Mouse (Mus musculus): ENCODE results near the gene Nkapd1. TPM values are rescaled to one million over a fixed set of nuclear protein-coding genes. Genes with fewer than 3 reads are reported as not detected.
A peak's percentile ranks its signal among the peaks of the same experiment; 100 is the strongest.

Gene Nkapd1
- polyA plus RNA-seq, 1 experiment from 2014 or later, result 5.8 TPM

DNA sequence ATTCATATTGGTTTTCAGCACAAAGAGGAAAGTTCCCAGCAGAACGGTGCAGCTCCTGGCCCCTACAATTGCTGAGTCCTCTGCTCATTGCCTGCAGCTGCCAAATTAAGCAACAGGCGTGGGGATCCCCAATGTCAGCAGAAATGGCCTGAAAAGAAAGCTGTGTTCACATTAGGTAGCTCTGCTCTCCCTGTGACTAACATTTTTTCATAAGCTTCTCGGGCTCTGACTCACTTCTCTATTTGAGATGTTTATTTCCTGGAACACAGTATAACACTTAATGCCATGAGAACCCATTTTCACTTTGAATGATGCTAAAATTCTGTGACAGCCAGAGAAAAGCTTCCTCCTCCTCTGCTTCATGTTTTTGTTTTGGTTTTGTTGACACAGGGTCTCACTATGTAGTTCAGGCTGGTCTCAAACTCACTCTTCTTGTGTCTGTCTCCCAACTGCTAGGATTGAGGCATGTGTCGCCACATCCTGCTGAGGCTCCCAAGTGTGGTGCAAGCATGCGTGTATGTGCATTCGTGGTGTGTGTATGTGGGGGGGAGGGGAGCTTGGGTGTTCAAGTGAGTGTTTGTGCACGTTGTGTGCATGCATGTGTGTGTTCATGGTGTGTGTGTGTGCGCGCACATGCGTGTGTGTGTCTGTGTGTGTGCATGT is 26.3 kb downstream of the Nkapd1 start:
- H3K36me3 ChIP-seq (ENCODE audit: control insufficient read depth, insufficient read depth), result peaks cover 3% of the 10 kb centered on the region; the same call in 1 of the 2 replicates
- no peak overlapping the region for H3K4me3 ChIP-seq (ENCODE audit: low read depth, low read length)
- H3K27me3 ChIP-seq (ENCODE audit: control insufficient read depth, insufficient read depth, low read depth, low read length), result no peaks in the 10 kb centered on the region
- peak; percentile 5; the same call in 1 of the 2 replicates for ATAC-seq (ENCODE audit: low read depth)
- no peaks in the 10 kb centered on the region for H3K9me3 ChIP-seq (replicated peaks; ENCODE audit: control insufficient read depth, low read length)
- H3K4me1 ChIP-seq (ENCODE audit: control insufficient read depth, low read depth, low read length), result peaks cover 2% of the 10 kb centered on the region
- no peak overlapping the region for H3K4me2 ChIP-seq (ENCODE audit: low read depth, low read length)
- WGBS (ENCODE audit: insufficient replicate concordance), result 48% methylated on average over 10 of the region's 10 CpGs
- no peak overlapping the region for H3K9ac ChIP-seq (ENCODE audit: low read depth, low read length)
- peak overlapping the region; percentile 8; the same call in 1 of the 2 replicates for H3K27ac ChIP-seq (ENCODE audit: low read length)

- no peak overlapping the region for H3K4me2 ChIP-seq (ENCODE audit: low read depth, low read length)
- H3K4me3 ChIP-seq (ENCODE audit: low read depth, low read length), result no peak overlapping the region
- ATAC-seq (ENCODE audit: low read depth), result no peak
- no peaks in the 10 kb centered on the region for H3K9me3 ChIP-seq (replicated peaks; ENCODE audit: control insufficient read depth, low read length)
- H3K9ac ChIP-seq (ENCODE audit: low read depth, low read length), result no peak overlapping the region
- no peaks in the 10 kb centered on the region for H3K27me3 ChIP-seq (ENCODE audit: control insufficient read depth, insufficient read depth, low read depth, low read length)
- H3K36me3 ChIP-seq (ENCODE audit: control insufficient read depth, insufficient read depth), result no peaks in the 10 kb centered on the region
- H3K4me1 ChIP-seq (ENCODE audit: control insufficient read depth, low read depth, low read length), result no peaks in the 10 kb centered on the region; the same call in 1 of the 2 replicates
- WGBS (ENCODE audit: insufficient replicate concordance), result 47% methylated on average over 4 of the region's 4 CpGs
- no peak overlapping the region for H3K27ac ChIP-seq (ENCODE audit: low read length)
Observed at GRCm38 (mm10) chr9:50586955-50587354, 30.3 kb downstream of the Nkapd1 start.

- WGBS (ENCODE audit: insufficient replicate concordance), result 57% methylated on average over 6 of the region's 6 CpGs
- no peaks in the 10 kb centered on the region for H3K27me3 ChIP-seq (ENCODE audit: control insufficient read depth, insufficient read depth, low read depth, low read length)
- no peaks in the 10 kb centered on the region for H3K36me3 ChIP-seq (ENCODE audit: control insufficient read depth, insufficient read depth)
- no peaks in the 10 kb centered on the region; the same call in 1 of the 2 replicates for H3K4me1 ChIP-seq (ENCODE audit: control insufficient read depth, low read depth, low read length)
- no peak overlapping the region for H3K27ac ChIP-seq (ENCODE audit: low read length)
- no peak overlapping the region for H3K9ac ChIP-seq (ENCODE audit: low read depth, low read length)
- no peak overlapping the region for H3K4me3 ChIP-seq (ENCODE audit: low read depth, low read length)
- H3K4me2 ChIP-seq (ENCODE audit: low read depth, low read length), result no peak overlapping the region
- H3K9me3 ChIP-seq (replicated peaks; ENCODE audit: control insufficient read depth, low read length), result no peaks in the 10 kb centered on the region
- no peak for ATAC-seq (ENCODE audit: low read depth)
Observed at GRCm38 (mm10) chr9:50585145-50585818, 32.0 kb downstream of the Nkapd1 start.

- H3K4me1 ChIP-seq (ENCODE audit: control insufficient read depth, low read depth, low read length), result no peaks in the 10 kb centered on the region
- ATAC-seq (ENCODE audit: low read depth), result no peak
- no peak overlapping the region for H3K4me2 ChIP-seq (ENCODE audit: low read depth, low read length)
- WGBS (ENCODE audit: insufficient replicate concordance), result 46% methylated on average over 4 of the region's 4 CpGs
- no peak overlapping the region for H3K4me3 ChIP-seq (ENCODE audit: low read depth, low read length)
- H3K9ac ChIP-seq (ENCODE audit: low read depth, low read length), result no peak overlapping the region
- no peaks in the 10 kb centered on the region for H3K36me3 ChIP-seq (ENCODE audit: control insufficient read depth, insufficient read depth)
- no peaks in the 10 kb centered on the region for H3K9me3 ChIP-seq (replicated peaks; ENCODE audit: control insufficient read depth, low read length)
- no peak overlapping the region for H3K27ac ChIP-seq (ENCODE audit: low read length)
- no peaks in the 10 kb centered on the region for H3K27me3 ChIP-seq (ENCODE audit: control insufficient read depth, insufficient read depth, low read depth, low read length)
Observed at GRCm38 (mm10) chr9:50580370-50580769, 36.9 kb downstream of the Nkapd1 start.

DNA sequence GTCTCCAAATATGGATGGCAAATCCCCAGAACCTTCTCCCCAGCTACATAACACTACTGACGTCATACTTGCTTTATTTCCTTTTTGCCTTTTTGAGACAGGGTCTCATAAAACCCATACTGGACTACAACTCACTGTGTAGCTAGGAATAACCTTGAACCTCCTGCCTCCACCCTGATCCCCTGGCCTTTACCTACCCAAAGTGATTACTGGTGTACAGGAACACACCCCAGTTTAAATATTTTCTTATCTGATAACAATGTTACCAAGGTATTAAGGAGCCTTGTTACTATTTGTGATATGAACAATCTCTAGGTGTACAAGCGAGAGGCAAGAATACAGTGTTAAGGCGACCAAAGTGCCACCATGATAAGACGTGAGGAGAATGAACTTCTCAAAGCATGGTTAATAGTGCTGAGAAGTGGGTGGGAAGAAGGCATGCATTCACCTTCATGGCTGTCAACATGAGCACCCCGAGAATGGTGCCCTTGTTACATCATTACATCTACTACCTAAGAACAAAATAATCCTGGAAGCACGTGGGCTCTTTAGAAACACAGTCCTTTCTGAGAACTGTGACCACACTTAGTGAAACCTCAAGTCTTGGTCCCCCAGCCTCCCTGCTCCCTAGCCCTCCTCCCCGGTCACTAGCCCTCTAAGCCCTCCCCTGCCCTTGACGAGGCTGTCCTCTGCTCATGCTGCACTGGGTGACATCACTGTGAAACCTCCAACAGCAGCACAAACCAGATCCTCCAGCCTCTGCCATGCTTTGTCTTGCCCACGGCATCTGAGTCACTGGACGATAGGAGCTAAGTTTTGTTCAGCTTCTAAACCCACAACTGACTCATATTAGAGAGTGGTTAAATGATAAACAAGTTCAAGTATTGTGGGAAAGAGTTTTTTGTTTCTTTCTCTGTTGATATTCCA is 47.4 kb downstream of the Nkapd1 start:
- Histone ChIP-seq H3K4me2 (ENCODE audit: low read depth, low read length) (no peak overlapping the region), H3K9ac (ENCODE audit: low read depth, low read length) (no peak overlapping the region), H3K4me1 (ENCODE audit: control insufficient read depth, low read depth, low read length) (no peaks in the 10 kb centered on the region), H3K4me3 (ENCODE audit: low read depth, low read length) (no peak overlapping the region), H3K9me3 (replicated peaks; ENCODE audit: control insufficient read depth, low read length) (no peaks in the 10 kb centered on the region), H3K27ac (ENCODE audit: low read length) (no peak overlapping the region), H3K36me3 (ENCODE audit: control insufficient read depth, insufficient read depth) (no peaks in the 10 kb centered on the region), H3K27me3 (ENCODE audit: control insufficient read depth, insufficient read depth, low read depth, low read length) (no peaks in the 10 kb centered on the region)
- WGBS (ENCODE audit: insufficient replicate concordance), result 62% methylated on average over 10 of the region's 10 CpGs
- ATAC-seq (ENCODE audit: low read depth), result no peak

- no peak overlapping the region; the same call in 1 of the 2 replicates for H3K27ac ChIP-seq (ENCODE audit: low read length)
- H3K27me3 ChIP-seq (ENCODE audit: control insufficient read depth, insufficient read depth, low read depth, low read length), result no peaks in the 10 kb centered on the region
- no peak overlapping the region for H3K4me3 ChIP-seq (ENCODE audit: low read depth, low read length)
Observed at GRCm38 (mm10) chr9:50567881-50568280, 49.4 kb downstream of the Nkapd1 start.

DNA sequence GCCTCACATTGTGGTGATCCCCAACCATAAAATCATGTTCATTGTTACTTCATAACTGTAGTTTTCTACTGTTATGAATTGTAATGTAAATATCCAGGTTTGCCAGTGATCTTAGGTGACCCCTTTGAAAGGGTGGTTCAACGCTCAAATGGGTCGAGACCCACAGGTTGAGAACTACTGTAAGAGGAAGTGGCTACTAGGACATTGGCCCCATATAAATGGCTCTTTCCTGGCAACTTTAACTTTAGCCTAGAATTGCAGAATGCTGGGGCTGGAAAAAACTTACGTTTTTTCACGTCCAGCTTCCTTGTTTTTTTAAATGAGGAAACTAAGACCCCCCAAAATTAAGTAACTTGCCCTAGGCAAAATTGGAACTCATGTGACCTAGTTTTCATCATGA is 49.9 kb downstream of the Nkapd1 start:
- Histone ChIP-seq H3K9me3 (replicated peaks; ENCODE audit: control insufficient read depth, low read length) (no peaks in the 10 kb centered on the region), H3K4me1 (ENCODE audit: control insufficient read depth, low read depth, low read length) (no peaks in the 10 kb centered on the region), H3K27ac (ENCODE audit: low read length) (no peak overlapping the region), H3K4me2 (ENCODE audit: low read depth, low read length) (no peak overlapping the region), H3K36me3 (ENCODE audit: control insufficient read depth, insufficient read depth) (no peaks in the 10 kb centered on the region), H3K4me3 (ENCODE audit: low read depth, low read length) (no peak overlapping the region), H3K27me3 (ENCODE audit: control insufficient read depth, insufficient read depth, low read depth, low read length) (no peaks in the 10 kb centered on the region), H3K9ac (ENCODE audit: low read depth, low read length) (no peak overlapping the region)
- WGBS (ENCODE audit: insufficient replicate concordance), result 47% methylated on average over 4 of the region's 4 CpGs
- ATAC-seq (ENCODE audit: low read depth), result no peak

More at GRCm38 (mm10) chr9:50567881-50568280, 49.4 kb downstream of the Nkapd1 start:
- no peak for ATAC-seq (ENCODE audit: low read depth)
- no peaks in the 10 kb centered on the region for H3K36me3 ChIP-seq (ENCODE audit: control insufficient read depth, insufficient read depth)
- no peak overlapping the region for H3K9ac ChIP-seq (ENCODE audit: low read depth, low read length)
- no peaks in the 10 kb centered on the region for H3K4me1 ChIP-seq (ENCODE audit: control insufficient read depth, low read depth, low read length)
- H3K4me2 ChIP-seq (ENCODE audit: low read depth, low read length), result no peak overlapping the region
- no peaks in the 10 kb centered on the region for H3K9me3 ChIP-seq (replicated peaks; ENCODE audit: control insufficient read depth, low read length)
- 64% methylated on average over 2 of the region's 2 CpGs for WGBS (ENCODE audit: insufficient replicate concordance)

- WGBS (ENCODE audit: insufficient replicate concordance), result 33% methylated on average over 4 of the region's 4 CpGs
- no peak overlapping the region for H3K9ac ChIP-seq (ENCODE audit: low read depth, low read length)
- H3K9me3 ChIP-seq (replicated peaks; ENCODE audit: control insufficient read depth, low read length), result no peaks in the 10 kb centered on the region
- ATAC-seq (ENCODE audit: low read depth), result no peak
- H3K36me3 ChIP-seq (ENCODE audit: control insufficient read depth, insufficient read depth), result no peaks in the 10 kb centered on the region
- no peak overlapping the region for H3K27ac ChIP-seq (ENCODE audit: low read length)
- H3K27me3 ChIP-seq (ENCODE audit: control insufficient read depth, insufficient read depth, low read depth, low read length), result no peaks in the 10 kb centered on the region
- H3K4me3 ChIP-seq (ENCODE audit: low read depth, low read length), result no peak overlapping the region
- H3K4me2 ChIP-seq (ENCODE audit: low read depth, low read length), result no peak overlapping the region
- no peaks in the 10 kb centered on the region for H3K4me1 ChIP-seq (ENCODE audit: control insufficient read depth, low read depth, low read length)
Observed at GRCm38 (mm10) chr9:50565940-50566339, 51.3 kb downstream of the Nkapd1 start.
